Mouse (Mus musculus): ENCODE data around the gene Cpd.
"Not testable (repeated sequence)": the region's sequence is repeated elsewhere in the genome, so short reads cannot be mapped to it uniquely, and the experiment has no call there.

The Cpd gene

DNA sequence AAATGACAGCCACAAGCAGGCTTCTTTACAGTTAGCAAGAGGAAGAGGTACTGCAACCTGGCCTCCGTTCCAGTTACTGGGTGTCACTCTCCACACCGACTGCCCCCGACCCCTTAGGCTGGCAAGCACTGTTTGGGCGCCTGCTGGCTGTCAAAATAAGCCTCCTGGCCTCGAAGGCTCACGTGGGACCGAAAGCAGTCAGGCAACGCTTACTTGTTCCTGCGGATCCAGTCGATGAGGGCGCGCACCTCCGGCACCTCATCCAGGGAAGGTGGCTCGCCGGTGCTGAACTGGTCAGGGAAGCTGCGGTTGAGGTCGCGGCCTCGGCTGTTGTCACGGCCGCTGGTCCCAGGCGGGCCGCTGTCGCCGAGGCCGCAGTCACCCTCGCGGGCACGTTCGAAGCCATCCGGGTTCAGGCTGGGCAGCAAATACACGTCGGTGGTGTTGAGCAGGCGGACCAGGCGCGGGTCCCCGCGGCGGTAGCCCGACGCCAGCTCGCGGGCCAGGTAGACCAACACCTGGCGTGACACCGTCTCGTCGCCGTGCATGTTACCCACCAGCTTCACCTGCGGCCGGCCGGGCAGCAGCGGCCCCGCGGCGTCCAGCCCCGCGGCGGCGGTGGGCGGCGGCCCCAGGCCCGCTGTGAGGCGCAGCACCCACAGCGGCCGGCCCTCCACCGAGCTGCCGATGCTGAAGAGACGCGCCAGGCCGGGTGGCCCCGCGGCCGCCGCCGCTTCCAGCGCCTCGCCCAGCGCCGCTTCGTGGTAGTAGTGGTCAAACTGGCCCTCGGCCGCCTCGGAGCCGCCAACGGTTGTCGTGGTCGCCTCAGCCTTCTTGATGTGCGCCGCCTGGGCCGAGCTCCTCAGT lies 574 bp downstream of the Cpd start:
- DNase-seq = peak; percentile 15 to 33

DNA sequence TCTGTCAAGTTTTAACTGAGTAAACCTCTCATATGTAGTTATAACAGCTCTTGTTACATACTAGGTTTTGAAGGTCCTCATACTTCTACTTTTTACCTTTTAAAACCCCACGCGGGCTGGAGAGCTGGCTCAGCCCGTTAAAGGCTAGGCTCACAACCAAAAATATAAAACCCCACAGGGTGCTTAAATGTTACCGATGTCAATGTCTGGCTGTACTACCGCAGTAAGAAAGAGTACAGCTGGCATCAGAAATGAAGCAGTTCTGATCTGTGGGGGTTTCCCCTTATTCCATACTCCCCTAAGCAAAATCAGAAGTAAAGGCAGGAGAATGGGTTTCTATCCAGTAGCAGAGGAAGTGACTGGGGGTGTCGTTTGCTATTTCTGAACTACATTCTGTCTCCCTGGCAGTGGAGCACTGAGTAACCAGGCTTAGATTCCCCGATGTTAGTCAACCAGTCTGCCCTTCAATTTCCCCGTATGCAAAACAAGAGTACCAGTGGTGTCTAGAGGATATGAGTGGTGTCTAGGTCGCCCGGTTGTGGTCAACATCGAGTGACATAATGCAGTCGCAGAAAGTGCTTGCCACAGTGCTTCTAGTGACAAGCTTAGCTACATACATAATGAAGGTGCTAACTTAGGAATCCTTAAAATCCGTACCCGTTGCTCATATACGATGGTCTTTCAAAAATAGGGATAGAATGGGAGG lies 1.4 kb downstream of the Cpd start:
- DNase-seq = peak in 1 of 2 experiments; percentile 12

DNA sequence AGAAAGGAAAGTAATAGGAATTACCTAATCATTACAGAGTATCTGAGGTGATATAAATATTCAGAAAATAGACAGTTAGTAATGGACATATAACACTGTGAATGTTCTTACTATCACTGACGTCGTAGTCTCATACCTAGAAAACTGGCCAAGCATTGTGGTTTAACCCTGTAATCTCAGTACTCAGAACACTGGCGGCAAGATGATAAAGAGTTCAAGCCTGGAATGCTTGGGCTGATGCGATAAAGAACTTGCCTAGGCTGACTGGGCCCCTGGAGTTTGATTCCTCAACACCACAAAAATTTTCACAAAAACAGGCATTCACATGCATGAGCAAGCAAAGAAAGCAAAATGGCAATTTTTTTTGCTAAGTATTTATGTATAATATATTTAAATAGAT lies 8.2 kb downstream of the Cpd start:
- no peak for DNase-seq

DNA sequence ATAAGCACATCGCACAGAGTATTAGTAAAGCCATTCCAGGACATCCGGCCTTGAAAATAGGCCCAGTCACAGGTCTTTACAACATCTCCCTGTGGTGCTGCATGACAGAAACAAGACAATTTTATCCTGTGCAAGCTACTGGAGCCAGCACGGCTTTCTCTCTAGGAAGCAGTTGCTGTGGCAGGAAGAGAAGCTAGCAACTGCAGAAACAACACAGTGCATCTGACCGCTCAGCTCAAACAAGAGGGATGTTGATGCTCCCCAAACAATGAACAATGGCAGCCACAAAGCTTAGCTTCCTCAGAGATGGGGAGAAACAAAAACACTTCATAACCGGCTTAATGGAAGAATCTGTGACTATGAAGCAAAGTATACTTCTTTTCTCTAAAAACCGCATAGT lies 10.5 kb downstream of the Cpd start:
- no peak for DNase-seq

DNA sequence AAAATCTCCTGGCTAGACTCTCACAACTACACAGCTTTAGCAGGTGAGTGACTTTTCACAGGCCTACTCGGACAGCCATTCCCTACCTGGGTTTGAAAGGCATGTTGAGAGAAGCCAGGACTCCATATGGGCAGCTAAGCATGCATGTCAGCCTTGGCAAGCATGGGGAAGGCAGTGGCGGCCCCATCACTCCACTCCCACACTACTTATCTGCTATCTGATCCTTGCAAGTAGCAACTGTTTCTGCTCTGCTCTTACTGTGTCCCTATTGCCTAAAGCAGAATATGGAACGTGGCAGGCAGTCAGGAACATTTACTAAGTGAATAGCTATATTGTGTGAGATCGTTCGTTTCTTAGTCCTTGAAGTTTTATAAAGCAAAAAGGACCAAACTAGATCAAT lies 10.9 kb downstream of the Cpd start:
- DNase-seq = no peak

DNA sequence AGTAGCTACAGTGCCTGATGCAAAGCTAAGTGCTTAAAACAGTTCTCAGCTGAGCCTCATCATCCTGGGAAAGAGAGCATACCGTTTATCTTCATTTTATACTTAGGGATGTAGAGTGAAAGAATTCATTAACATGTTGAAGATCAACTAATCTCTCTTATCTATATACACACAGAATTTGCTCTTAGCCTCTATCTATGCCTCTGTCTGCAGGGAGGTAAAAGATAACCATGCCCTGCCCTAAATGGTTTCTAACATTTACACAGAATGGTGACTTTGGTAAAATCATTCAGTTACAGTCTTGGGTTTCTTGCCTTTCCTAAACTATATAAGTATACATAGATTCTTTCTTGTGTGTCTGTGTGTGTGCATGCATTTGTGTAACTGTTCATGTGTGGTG lies 12.2 kb downstream of the Cpd start:
- no peak for DNase-seq

DNA sequence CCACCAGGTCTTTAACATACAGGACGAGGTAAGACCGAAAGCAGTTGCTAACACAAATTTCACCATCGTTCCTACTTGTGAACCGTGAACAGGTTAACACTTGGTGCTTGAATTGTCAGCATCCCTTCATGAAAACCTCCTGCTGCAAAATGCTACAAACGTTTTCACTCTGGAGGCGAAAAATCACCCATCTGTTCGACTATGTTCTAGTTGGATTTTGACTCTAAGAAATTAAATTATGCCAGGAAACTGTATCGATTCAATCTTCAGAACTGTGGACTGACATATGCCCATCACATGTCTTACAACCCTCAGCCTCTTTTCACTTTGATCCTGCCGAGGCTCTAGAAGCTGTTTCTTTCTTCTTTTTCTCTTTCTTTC lies 21.9 kb downstream of the Cpd start:
- DNase-seq = no peak

DNA sequence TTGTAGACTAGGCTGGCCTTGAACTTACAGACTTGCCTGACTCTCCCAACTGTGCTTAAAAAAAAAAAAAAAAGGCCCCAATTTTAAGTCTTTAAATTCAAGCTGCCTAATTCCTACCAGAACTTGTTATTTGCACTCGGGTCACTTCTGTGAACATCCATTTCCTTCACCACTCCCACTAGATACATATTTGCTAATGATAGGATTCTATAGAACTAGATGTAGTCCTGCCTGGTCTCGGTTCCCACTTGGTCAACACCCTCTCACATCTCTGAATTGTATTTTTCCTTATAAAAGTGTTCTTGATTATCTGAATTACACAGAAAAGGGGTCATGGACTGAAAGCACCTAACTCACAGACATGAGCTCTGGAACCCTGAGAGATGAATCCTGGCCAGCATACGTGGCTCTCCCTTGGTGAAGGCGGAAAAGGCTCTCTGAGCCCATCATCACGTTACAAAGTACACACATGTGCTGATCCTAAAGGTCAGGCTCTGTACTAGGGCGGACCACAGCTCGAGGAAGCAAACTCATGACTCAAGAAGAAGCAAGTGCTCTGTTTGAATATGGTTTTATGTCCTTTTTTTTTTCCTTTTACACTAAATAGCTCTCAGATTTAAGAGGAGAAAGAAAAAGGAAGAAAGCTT lies 22.5 kb downstream of the Cpd start:
- no peak for DNase-seq

DNA sequence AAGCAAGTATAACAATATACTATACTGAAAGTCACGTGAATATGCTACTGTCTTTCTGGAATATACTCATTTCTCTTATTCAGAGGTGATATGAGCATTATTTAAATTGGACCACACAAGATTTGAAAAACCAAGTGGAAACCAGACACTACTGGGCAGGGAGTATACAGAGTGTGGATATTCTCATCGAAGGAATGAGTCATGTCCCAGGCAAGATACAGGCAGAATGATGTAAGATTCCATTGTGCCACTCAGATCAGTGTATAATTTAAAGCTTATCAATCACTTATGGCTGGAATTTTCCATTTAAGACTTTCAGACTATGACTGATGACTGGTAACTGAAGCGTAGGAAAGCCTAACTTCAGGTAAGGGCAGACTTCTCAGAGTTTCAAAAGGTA lies 23.2 kb downstream of the Cpd start:
- DNase-seq = no peak

DNA sequence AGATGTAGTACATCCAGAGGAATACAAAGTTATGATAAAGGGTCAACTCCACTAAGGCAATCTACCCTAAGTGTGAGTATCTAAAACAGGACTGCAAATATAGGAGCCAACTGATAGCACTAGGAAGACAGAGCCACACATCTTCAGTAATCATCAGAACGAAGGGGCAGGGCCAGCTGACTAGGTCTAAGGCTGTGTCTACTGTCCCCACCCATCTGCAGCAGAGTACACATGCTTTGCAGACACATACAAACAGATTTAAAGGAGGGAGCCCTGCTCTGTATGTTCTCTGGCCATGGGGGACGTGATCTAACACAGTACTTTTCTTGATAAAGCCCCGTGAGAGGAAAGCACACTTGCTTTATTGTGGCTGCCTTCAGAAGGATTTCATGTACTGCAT lies 25.5 kb downstream of the Cpd start:
- DNase-seq = no peak

DNA sequence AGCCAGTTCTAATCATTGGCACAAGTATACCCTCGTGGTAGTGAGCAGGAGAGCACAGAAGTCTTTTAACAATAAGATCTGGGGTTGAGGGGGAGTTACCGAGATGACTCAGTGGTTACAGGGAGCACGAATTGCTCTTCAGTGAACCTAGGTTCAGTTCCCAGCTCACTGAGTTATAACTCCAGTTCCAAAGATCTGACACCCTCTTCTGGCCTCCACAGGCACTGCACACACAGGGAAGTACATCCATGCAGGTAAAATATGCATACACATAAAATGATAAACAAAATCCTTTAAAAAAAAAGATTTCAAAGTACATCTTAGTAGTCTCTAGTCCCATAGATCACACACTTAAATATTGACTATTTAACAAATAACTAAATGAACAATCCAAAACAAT lies 29.2 kb downstream of the Cpd start:
- DNase-seq = no peak

DNA sequence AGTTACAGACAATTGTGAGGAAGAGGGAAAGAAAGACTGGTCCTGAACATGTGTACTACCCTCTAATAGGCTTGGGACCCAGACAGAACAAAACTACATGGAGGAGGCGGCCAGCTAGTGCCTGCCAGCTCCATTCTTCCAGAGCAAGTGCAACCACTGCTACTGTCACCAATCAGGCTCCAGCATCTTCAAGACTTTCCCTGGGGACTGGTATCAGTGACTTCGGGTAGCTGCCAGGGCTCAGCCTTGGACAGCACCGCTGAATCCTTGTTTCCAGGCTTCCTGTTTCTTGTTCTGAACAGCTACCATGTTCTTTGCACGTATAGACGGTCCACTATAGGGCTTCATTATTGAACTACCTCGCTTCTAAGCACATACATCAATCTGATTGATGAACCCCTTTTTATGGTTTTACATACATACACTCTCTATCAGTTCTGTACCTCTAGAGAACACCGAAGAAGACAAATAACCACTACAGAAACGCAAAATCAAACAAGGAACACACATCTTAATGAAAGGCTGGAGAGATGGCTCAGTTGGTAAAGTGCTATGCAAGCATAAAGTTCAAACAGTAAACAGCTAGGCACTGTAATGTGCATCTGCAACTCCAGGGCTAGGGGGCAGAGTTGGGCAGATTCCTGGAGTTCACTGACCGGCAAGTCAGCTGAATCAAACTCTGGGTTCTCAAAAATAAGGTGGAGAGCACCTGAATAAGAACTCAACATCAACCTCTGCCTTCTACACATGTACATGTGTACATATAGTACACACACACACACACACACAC lies 35.9 kb downstream of the Cpd start:
- DNase-seq = peak; percentile 43 to 54

DNA sequence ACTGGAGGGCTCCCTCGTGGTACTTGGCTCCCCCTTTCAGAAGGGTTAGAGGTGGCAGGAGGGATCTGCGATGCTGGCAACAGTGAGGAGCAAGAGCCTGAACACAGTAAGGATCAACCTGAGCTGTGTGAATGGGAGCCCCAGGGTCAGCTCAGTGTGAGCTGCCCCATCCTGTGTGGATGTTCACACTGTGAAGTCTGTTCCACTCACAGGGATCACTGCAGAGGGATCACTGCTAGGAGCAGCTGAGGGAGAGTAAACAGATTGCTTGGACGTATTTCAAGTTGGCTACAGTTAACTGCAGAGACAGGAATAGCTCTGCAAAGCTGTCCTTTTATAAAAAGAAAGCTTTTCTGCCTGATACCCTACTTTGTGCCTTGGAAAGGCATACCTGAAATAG lies 37.4 kb downstream of the Cpd start:
- no peak for DNase-seq

DNA sequence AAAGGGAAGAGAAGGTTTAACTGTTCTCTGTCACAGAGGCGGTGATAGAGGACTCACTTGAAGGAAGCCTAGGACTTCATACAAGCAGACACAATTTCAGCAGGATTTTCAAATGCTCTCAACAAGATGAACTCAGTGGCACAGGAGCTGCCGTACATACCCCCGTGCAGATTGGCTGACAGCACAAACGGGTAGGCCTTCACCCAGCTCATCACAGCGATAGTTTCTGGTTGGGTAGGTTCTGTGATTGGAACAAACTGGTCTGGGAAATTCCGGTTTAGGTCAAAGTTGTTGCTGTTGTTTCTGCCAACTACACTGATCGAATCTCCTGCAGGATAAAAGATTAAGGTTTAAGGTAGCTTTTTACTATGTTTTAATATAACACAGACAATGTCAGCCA lies 38.3 kb downstream of the Cpd start:
- no peak for DNase-seq

DNA sequence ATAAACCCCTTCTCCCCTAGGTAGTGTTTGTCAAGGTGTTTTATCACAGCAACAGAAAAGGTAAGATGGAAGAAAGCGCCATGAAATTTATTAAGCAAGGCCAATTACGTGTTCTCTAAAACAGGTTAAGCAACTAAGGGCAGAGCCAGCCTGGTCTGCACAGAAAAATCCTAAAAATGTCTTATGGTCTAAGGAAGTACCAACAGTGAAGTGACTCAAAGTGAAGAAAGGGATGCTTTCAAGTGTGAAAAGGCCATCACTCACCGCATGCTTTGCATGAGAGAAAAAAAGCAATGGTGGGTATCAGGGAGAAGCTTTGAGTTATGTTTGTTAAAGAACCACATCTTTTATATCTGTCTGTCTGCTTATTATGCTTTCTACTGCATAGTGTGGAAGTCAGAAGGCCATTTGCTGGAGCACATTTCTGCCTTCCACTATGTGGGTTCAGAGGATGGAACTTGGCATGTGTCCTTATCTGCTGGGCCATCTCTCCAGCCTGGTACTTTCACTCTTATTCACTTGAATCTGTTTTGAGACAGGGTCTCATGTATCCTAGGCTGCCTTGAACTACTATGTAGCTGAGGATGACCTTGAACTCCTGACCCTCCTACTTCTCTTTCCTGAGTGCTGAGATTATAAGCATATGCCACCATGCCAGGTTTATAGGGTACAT lies 39.7 kb downstream of the Cpd start:
- no peak for DNase-seq

DNA sequence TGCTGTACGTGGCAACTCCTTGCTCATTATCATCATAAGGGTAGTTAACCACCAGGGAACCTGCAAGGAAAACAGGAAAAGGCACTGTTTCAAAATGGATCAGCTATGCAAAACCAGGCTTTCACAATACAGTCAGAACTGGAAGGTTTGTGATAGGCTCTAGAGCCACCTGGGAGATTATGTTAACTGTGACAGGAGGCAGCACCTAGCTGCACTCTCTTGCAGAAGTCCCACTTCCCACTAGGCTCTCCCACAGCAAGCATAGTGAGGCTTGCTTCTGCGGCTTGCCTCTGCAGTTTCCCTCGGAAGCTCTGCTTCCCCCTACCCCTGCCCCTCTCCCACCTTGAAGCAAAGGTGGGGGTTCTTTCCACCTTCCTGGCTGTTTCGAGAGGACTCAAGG lies 40.8 kb downstream of the Cpd start:
- DNase-seq = no peak

DNA sequence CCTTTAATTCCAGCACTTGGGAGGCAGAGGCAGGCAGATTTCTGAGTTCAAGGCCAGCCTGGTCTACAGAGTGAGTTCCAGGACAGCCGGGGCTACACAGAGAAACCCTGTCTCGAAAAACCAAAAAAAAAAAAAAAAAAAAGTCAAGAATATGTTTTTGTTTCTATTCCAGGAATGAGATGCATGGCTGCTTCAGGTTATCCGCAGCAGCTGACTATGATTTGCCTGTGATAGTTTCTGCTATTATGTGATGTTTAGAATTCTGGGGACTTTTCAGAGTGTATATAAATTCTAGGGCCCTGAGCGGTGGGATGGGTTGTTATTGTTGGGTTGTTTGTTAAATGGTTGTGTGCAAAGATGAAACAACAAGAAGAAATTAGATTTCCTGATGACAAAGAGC lies 41.7 kb downstream of the Cpd start:
- DNase-seq = not testable (repeated sequence)

DNA sequence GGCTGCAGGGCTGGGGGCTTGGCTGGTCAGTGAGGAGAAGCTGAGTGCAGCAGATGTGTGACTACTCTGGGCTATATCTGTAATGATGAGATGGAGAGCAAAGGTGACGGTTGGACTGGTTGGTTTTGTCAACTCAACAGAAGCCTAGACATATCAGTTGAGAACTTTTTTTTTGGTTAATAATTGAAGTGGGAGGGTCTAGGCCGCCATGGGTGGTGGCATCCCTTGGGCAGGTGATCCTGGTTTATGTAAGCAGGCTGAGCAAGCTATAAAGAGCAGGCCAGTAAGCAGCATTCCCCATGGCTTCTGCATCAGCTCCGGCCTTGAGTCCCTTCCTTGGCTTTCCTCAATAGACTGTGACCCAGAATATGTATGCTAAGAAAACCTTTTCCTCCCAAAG lies 43.6 kb downstream of the Cpd start:
- peak; percentile 76 to 79 for DNase-seq

DNA sequence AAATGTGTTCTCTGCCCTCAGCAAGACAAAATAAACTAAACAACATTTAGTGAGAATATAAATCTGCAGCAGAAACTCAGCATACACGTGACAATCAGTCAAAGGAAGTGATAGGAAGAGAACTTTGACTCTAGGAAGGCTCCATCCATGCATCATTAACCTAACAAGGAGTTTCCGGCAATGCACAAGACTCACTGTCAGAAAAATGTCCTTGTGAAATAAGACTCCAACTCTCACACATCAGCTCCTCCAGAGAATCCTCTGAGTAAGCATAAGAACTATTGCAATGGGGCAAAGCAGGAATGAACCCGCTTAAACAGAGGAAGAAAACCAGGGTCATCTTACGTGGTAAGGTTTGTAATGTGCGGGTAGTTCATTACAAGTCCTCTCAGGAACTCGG lies 49.6 kb downstream of the Cpd start:
- peak in 1 of 2 experiments; percentile 19 for DNase-seq

DNA sequence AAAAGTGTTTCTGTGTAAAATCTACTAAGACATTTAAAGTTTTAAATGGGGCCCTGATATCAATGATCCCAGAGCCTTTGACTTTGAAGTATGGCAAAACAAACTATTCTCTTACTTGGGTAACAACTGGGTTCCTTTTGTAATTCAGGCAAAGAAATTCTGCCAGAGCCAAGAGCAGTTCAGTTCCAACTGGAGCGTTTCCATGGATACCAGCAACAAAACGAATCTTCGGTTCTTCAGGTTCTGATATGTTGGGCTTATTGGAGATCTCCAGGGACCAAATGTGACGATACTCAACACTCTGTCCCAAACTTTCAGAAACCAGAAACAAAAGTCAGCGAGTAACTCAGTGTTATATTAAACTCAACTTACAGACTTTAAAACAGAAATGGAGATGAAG lies 51.5 kb downstream of the Cpd start:
- no peak for DNase-seq

DNA sequence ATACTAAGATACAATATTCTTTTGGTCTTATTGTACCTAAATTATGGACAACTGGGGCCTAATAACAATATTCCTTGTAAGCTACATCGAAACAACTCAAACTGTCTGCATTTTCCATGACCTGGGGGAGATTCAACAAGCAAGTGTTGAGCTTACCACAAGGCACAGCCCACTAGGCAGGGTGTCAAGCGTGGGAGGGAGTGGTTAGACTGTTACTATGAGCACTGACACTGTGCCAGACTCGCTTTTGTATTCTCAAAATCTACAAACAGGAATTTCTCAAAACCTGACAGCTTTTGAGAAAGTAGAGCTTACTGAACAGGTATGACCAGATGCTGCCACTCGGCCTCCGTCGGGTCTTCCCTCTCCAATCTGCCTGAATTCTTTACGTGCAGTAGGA lies 55.5 kb downstream of the Cpd start:
- DNase-seq = no peak

DNA sequence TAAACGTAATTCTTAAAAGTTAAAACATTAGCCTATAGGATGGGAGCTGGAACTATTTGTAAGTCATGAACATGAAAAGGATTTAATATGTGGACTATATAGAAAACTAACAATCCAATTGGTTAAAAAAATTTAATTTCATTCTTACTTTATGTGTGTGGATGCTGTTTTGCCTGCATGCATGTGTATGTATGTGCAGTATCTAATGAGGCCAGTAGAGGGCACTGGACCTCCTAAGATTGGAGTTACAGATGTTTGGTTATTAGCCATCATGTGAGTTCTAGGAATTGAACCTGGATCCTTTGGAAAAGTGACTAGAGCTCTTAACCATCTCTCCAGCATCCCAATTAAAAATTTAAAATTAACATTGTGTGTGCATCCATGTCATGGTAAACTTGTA lies 57.6 kb downstream of the Cpd start:
- peak; percentile 19 to 56 for DNase-seq

DNA sequence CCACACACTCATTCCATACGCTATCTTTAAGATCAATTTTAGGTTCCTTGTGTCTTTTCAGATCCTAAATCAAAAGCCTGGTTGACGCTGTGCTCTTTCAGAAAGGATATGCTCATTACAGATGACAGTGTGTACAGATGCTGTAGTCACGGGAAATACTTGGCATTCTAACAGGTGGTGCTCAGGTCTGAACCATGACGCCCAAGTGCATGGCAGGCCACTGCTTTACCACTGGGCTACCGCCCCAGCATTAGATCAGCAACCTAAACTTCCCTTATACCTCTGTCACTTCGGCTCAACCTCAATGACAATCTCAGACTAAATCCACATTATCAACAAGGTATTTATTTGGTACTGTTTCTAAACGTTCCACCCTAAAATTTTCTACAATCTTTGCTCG lies 71.3 kb downstream of the Cpd start:
- DNase-seq = no peak
